Mouse (Mus musculus) adrenal gland (tissue): ENCODE data around the gene Hira.

ENCODE experiments used
- intact Hi-C: fragments of 180-260 bp; cut with DNase I; formaldehyde crosslinking; loops from one replicate; pipeline ENCODE4 v1.15.1; 2025

Gene Hira

GRCm38 (mm10) chr16:19013550-19013949, 136.7 kb downstream of the Hira start:
- intact Hi-C loops: no loop called here

- intact Hi-C loops: no loop called here
Measured at GRCm38 (mm10) chr16:19014650-19015049, 137.8 kb downstream of the Hira start.
